Mouse (Mus musculus) neural tube, embryonic 13.5 days (tissue): Measurements from ENCODE around the gene Zfp324. TPM values are rescaled to one million over a fixed set of nuclear protein-coding genes. Genes with fewer than 3 reads are reported as not detected.
A peak's percentile ranks its signal among the peaks of the same experiment; 100 is the strongest.

Experiments
- ATAC-seq: fragments of 200-750 bp; cut with Nextera tagmentation; 2 replicates; pipeline ENCODE4 v1.8.0; 2017; ENCODE audit warnings: low read depth, mild to moderate bottlenecking, moderate TSS enrichment, moderate library complexity
- H3K27ac ChIP-seq: fragments of 300-500 bp; sonication (generic); replicated peaks from 2 replicates; pipeline ENCODE4 v1.5.1; 2015; ENCODE audit warnings: moderate library complexity, mild to moderate bottlenecking, inconsistent platforms
- H3K27me3 ChIP-seq: fragments of 300-500 bp; sonication (generic); 2 replicates; pipeline ENCODE4 v1.6.1; 2015; ENCODE audit warnings: mild to moderate bottlenecking, inconsistent platforms
- H3K36me3 ChIP-seq: fragments of 300-500 bp; sonication (generic); 2 replicates; pipeline ENCODE4 v1.6.1; 2015; ENCODE audit warnings: mild to moderate bottlenecking, inconsistent platforms
- H3K4me1 ChIP-seq: fragments of 300-500 bp; sonication (generic); replicated peaks from 2 replicates; pipeline ENCODE4 v1.6.1; 2015; ENCODE audit warnings: inconsistent platforms
- H3K4me2 ChIP-seq: fragments of 300-500 bp; sonication (generic); 2 replicates; pipeline ENCODE4 v1.6.1; 2015; ENCODE audit warnings: inconsistent platforms, mild to moderate bottlenecking, moderate library complexity
- H3K4me3 ChIP-seq: fragments of 300-500 bp; sonication (generic); 2 replicates; pipeline ENCODE4 v1.5.1; 2015; ENCODE audit warnings: mild to moderate bottlenecking, inconsistent platforms
- H3K9ac ChIP-seq: fragments of 300-500 bp; sonication (generic); 2 replicates; pipeline ENCODE4 v1.6.1; 2015; ENCODE audit warnings: moderate library complexity, mild to moderate bottlenecking, inconsistent platforms
- H3K9me3 ChIP-seq: fragments of 300-500 bp; sonication (generic); 2 replicates; pipeline ENCODE4 v1.6.1; 2016; ENCODE audit warnings: inconsistent platforms
- WGBS: fragments of 180-500 bp; shearing (Covaris S2); methylation state at CpG from one replicate; pipeline ENCODE4 v1.1.7; 2015; 5-methylcytosine and 5-hydroxymethylcytosine counted together
- polyA plus RNA-seq: library from polyadenylated mRNA; unstranded; fragments of >200 nt; fragmentation: Nextera tagmentation; extraction: Ambion mirVana; gene quantifications from 2 replicates; pipeline ENCODE4 v1.2.1, GENCODE M21; 2015

Gene Zfp324
- polyA plus RNA-seq, 1 experiment from 2014 or later, result 14.3 TPM

DNA sequence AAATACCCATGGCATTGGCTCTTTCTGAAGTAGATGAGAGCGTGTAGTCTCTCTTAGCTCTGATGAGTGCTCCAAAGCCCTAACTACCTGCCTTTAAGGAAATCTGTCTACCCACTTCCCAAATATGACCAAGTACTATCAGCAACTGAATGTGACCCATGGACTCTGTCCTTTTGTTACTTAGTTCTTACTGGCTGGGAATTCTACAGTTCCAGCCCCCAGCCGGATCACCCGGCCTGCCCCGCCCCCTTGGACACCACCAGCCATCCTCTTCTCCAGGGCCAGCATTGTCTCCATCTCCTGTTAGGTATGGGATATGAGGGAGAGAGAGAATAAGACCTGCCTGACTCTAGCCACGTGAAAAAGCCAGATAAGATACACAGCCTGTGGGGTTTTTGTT, 32.4 kb downstream of the Zfp324 start, which contains the start of gene Slc27a5:
Slc27a5 (minus strand) TSS at position 140 of the 400 bp plus-strand sequence.
- Histone ChIP-seq H3K9me3 (no peaks in the 10 kb centered on the region), H3K27ac (no peak within 1 kb of the TSS), H3K4me3 (no peak within 1 kb of the TSS), H3K36me3 (no peaks in the 10 kb centered on the region), H3K4me2 (no peak within 1 kb of the TSS), H3K4me1 (no peaks in the 10 kb centered on the region), H3K9ac (no peak within 1 kb of the TSS), H3K27me3 (no peaks in the 10 kb centered on the region)
- no peak for ATAC-seq
- 84% methylated on average over 5 of the region's 5 CpGs for WGBS

DNA sequence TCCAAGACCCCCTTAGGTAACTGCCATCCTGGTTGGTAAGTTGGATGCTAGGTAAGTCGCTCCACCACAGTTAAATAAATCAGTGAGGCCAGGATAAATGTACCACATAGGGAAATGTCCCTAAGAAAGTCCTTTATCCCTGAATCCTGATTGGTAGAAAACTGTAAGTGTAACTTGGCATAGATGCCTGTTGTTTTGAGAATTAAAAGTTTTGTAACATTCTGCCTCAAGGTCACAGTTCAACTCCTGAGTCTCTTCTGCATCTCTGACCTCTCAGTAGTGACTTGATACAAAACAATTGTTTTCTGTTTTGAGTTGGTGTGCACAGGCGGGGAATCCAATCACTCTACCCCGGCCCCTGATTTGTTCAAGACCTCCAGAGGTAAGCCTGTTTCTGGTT, 33.2 kb downstream of the Zfp324 start, which contains the start of gene Trim28:
Trim28 (plus strand) TSS at position 264 of the 400 bp plus-strand sequence.
- Histone ChIP-seq H3K27me3 (no peaks in the 10 kb centered on the region), H3K4me3 (no peak within 1 kb of the TSS), H3K36me3 (peaks cover 6% of the 10 kb centered on the region; the same call in 1 of the 2 replicates), H3K4me1 (no peaks in the 10 kb centered on the region), H3K9me3 (no peaks in the 10 kb centered on the region), H3K4me2 (no peak within 1 kb of the TSS), H3K9ac (no peak within 1 kb of the TSS), H3K27ac (no peak within 1 kb of the TSS)
- WGBS, result 76% methylated on average over 3 of the region's 3 CpGs
- ATAC-seq, result no peak

DNA sequence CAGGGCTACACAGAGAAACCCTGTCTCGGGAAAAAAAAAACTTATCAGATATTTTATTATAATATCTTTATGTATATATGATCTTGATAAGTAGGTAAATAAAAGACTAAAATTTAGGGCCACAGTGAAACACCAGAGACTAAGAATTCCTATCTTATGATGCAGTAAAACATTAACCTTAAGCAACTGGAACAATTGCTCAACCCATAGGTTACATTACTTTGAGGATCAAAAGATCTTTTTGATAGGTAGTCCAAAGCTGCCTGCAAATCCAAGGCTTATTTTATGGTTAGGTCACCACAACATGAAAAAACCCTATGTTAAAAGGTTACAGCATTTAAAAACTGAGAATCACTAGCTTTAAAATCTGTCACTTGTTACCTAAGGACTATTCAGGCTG, 35.9 kb downstream of the Zfp324 start:
- no peak overlapping the region for H3K9ac ChIP-seq
- peaks cover 31% of the 10 kb centered on the region for H3K36me3 ChIP-seq
- H3K4me3 ChIP-seq, result no peak overlapping the region
- no peak overlapping the region for H3K27ac ChIP-seq
- H3K4me2 ChIP-seq, result no peak overlapping the region
- no peak for ATAC-seq
- no peaks in the 10 kb centered on the region for H3K9me3 ChIP-seq
- H3K27me3 ChIP-seq, result no peaks in the 10 kb centered on the region
- H3K4me1 ChIP-seq, result peaks cover 7% of the 10 kb centered on the region; the same call in 1 of the 2 replicates
- 59% methylated on average over 1 of the region's 1 CpGs for WGBS

DNA sequence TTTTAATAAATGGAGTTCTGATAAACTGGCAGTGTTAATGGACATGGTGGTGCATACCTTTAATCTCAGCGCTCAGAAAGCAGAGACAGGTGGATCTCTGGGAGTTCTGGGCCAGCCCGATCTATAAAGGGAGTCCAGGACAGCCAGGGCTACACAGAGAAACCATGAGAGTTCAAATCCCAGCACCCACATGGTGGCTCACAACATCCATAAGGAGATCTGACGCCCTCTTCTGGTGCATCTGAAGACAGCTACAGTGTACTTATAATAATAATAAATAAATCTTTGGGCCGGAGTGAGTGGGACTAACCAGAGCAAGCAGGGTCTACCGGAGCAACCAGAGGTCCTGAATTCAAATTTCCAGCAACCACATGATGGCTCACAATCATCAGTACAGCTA, 37.7 kb downstream of the Zfp324 start:
- 75% methylated on average over 5 of the region's 5 CpGs for WGBS
- Histone ChIP-seq H3K27me3 (peaks cover 9% of the 10 kb centered on the region), H3K4me2 (no peak overlapping the region), H3K4me1 (peaks cover 24% of the 10 kb centered on the region), H3K9ac (no peak overlapping the region), H3K27ac (no peak overlapping the region), H3K9me3 (no peaks in the 10 kb centered on the region), H3K36me3 (peaks cover 42% of the 10 kb centered on the region), H3K4me3 (no peak overlapping the region)
- no peak for ATAC-seq

DNA sequence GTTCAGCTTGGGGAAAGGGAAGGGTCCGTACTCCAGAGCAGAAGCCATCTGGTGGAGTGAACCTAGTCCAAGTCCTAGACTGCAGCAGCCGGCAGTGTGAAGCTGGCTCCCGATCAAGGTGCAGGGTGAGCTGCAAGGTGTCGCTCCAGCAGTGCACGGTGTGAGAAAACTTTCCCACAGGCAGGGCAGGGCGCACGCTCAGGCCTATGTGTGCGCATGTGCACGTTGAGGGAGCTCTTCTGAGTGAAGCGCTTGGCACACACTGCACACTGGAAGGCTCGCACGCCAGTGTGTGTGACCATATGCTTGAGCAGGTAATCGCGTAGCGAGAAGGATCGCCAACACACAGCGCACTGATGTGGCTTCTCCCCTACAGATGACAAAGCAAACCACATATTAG, 40.4 kb downstream of the Zfp324 start:
- peaks cover 9% of the 10 kb centered on the region for H3K27me3 ChIP-seq
- H3K27ac ChIP-seq, result no peak overlapping the region
- H3K9me3 ChIP-seq, result no peaks in the 10 kb centered on the region
- H3K4me2 ChIP-seq, result no peak overlapping the region
- peaks cover 39% of the 10 kb centered on the region for H3K4me1 ChIP-seq
- no peak for ATAC-seq
- 91% methylated on average over 17 of the region's 17 CpGs for WGBS
- H3K4me3 ChIP-seq, result no peak overlapping the region
- peaks cover 42% of the 10 kb centered on the region for H3K36me3 ChIP-seq
- H3K9ac ChIP-seq, result no peak overlapping the region; the same call in 1 of the 2 replicates

DNA sequence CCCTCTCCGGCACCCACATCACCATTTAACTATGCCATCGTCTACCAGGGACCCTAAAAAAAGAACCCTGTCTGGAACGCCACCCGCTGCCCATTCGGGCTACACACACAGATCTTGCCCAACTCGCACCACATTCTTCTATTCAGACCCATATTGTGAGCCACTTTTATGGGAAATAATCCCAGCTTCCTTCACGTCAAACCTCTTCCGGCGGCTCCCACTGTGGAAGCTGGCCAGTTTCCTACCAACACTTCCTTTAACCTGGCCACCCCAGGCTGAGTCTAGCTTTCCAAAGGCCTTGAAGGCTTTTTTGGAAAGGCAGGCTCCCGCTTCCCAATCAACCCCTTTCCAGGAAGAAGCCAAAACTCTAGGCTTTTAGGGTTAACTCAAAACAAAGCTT, 40.9 kb downstream of the Zfp324 start:
- no peak overlapping the region for H3K27ac ChIP-seq
- peaks cover 39% of the 10 kb centered on the region for H3K4me1 ChIP-seq
- no peaks in the 10 kb centered on the region for H3K9me3 ChIP-seq
- H3K4me3 ChIP-seq, result no peak overlapping the region
- 80% methylated on average over 10 of the region's 10 CpGs for WGBS
- peaks cover 9% of the 10 kb centered on the region for H3K27me3 ChIP-seq
- no peak for ATAC-seq
- no peak overlapping the region for H3K4me2 ChIP-seq
- peaks cover 42% of the 10 kb centered on the region for H3K36me3 ChIP-seq
- H3K9ac ChIP-seq, result no peak overlapping the region

DNA sequence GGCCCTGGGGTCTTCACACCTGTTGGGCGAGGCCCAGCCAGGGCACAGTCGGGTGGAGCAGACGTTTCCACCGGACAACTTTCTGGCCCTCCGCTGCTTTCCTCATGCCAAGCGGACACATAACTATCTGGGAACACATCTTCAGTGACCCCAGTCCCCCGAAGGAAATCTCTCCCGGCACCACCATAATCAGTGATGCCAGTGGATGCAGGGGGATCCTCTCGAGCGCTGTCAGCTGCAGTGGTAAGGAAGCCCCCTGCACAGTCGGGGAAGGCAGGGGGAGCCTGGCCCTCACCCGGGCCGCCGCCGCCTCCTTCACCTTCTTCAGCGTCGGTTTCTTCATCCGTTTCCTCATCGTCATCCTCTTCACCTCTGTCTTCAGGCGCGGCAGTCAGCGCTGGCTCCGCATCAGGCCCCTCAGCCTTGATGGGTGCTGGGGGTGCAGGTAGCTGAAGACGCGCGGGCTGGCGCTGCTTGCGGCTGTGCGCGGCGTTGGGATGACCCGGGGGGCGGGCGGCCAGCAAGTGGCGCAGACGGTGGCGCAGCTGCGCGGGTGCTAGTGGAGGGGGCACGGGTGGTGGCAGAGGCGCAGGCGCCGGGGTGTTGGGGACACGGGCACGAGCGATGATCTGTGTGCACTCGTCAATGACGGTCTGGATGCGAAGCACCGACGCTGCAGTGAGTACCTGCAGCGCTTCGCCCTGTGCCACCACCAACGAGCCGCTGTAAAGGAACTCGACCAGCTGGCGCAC, 41.9 kb downstream of the Zfp324 start:
- no peak for ATAC-seq
- 30% methylated on average over 57 of the region's 57 CpGs for WGBS
- H3K4me2 ChIP-seq, result peak overlapping the region; percentile 86
- H3K4me3 ChIP-seq, result peak overlapping the region; percentile 26
- H3K9me3 ChIP-seq, result no peaks in the 10 kb centered on the region
- H3K27me3 ChIP-seq, result peaks cover 9% of the 10 kb centered on the region
- peaks cover 42% of the 10 kb centered on the region for H3K36me3 ChIP-seq
- H3K4me1 ChIP-seq, result peaks cover 39% of the 10 kb centered on the region
- H3K27ac ChIP-seq, result 0 out of 2 replicates have a peak overlapping the region, but pooled peaks have one; percentile 33
- H3K9ac ChIP-seq, result peak overlapping the region; percentile 81

DNA sequence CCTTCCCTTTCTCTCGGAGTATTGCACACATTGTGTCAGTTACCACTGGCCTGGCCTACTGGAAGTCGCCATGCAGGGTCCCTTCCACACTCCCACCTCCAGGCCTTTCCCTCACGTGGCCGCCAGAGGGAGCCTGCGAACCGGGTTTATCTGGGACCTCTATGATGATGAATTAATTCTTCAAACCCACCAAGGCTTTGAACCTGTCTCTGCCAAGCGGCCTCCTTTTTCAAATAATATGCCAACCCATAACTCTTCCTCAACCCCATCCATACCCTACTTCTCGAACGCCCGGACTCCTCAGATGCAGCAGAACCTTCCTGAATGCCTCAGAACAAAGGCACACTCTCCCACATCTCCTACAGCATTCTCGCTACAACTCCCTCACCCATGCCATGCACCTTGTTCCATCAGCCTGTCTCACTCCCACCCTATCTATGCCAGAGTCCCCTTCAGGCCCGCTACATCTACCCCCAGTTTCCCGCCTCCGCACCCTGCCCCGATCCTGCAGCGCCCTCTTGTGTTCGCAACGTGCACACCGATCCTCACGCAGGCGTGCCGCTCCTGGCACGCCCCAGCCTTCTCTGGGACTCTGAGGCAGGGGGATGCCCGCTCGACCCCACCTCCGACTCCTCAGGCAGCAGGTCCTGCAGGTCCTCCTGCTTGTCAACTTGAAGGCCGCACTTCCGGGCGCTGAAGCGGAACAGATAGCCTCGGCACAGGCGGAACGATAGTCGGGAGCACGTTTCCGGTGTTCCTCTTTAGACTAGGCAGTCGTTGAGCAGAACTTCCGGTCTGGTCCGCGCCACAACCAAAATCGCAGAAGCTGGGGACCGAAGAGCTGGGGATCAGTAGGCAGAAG, 43.7 kb downstream of the Zfp324 start:
- Histone ChIP-seq H3K4me2 (peak overlapping the region; percentile 86), H3K4me3 (peak overlapping the region; percentile 74), H3K9me3 (no peaks in the 10 kb centered on the region), H3K27me3 (peaks cover 9% of the 10 kb centered on the region), H3K36me3 (peaks cover 31% of the 10 kb centered on the region), H3K4me1 (peaks cover 39% of the 10 kb centered on the region), H3K9ac (peak overlapping the region; percentile 81), H3K27ac (peak overlapping the region; percentile 96)
- ATAC-seq, result peak; percentile 88
- under 1% methylated on average over 42 of the region's 42 CpGs for WGBS

DNA sequence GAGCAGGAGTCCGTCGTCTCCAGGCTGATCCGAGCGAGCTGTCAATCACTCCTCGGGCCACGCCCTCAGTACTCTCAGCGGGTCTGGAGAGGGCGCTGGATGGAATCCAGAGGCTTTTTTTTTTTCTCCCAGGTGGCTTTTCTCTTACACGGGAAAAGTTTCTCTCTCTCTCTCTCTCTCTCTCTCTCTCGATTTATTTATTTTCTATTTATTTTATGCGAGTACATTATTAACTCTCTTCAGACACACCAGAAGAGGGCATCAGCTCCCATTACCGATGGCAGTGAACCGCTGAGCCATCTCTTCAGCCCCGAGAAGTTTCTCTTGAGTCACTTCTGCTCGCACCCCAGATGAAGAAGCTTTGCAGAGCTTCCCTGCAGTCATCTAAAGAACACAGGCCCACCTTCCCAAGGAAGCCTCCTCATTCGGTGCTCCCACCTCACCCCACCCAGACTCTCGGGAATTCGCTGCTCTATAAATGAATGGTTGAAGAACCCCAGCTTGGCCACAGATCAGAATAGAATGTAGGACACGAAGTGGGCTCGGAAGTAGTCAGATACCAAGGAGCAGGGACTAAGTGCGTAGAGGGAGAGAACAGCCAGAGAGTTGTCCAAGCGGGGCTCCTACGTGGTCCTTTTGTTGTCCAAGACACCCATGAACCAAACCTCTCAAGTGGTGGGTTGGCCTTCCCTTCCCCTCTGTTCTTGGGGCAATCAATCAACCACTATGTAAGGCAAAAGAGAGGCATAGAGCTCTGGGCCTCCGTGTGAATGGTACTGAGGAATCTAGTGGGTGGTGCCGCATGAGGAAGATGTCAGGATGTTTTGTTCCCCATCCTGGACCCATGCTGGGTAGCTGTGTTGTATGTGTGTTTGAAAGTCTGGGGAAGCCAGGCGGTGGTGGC, 44.6 kb downstream of the Zfp324 start, which contains the start of gene Zbtb45:
Zbtb45 (minus strand) TSS at position 30 of the 904 bp plus-strand sequence.
- Histone ChIP-seq H3K36me3 (peaks cover 24% of the 10 kb centered on the region), H3K27ac (peak within 1 kb of the TSS; percentile 96), H3K4me2 (peak within 1 kb of the TSS; percentile 86), H3K27me3 (peaks cover 9% of the 10 kb centered on the region), H3K9ac (peak within 1 kb of the TSS; percentile 81), H3K4me3 (peak within 1 kb of the TSS; percentile 74), H3K9me3 (no peaks in the 10 kb centered on the region), H3K4me1 (peaks cover 39% of the 10 kb centered on the region)
- WGBS, result 4% methylated on average over 26 of the region's 26 CpGs
- ATAC-seq, result no peak

DNA sequence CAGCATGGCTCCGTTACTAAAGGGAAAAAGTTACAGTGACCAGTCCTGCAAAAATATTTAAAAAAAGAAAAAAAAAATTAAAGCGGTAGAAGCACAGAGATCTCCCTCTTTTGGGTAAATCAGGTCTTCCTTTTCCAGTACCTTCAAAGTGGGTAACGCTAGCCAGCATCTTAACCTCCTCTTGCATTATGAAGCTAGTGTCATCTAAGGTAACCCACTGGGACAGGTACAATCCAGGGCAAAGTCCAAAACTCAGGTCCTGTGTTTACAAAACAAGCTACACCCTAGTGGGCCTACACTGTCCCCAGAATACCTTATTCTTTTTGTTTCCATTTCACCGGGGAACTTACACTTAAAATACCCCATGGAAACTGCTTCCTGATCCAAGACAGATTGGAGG, 48.0 kb downstream of the Zfp324 start:
- WGBS, result 60% methylated on average over 4 of the region's 4 CpGs
- Histone ChIP-seq H3K4me1 (peaks cover 12% of the 10 kb centered on the region), H3K27me3 (no peaks in the 10 kb centered on the region), H3K36me3 (no peaks in the 10 kb centered on the region), H3K9ac (peak overlapping the region; percentile 38; the same call in 1 of the 2 replicates), H3K4me2 (no peak overlapping the region), H3K9me3 (no peaks in the 10 kb centered on the region), H3K27ac (no peak overlapping the region), H3K4me3 (no peak overlapping the region)
- no peak for ATAC-seq

DNA sequence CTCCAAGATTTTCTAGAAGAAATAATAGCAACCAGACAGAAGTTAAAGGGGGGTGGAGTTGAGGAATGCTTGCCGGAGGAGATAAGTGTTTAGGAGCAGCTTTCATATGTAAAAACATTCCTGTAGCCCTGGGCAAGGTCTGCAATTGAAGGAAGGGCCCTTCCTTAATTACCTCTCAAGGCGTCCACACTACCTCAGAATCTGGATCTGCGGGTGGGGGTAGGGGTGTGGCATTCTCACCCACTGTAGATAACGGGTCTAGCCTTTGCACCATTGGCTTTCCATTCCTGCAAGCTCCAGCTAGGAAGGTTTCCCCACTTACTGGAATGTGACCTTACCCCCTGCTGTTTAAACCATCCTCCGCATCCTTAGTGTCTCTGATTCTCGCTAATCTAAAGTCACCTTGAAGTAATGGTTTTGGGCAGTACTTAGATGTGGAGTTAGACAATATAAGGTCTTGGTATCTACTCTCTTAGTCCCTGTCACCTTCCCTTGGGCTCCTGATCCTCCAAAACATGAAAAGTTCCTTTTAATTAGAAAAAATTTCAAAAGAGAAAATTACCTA, 48.7 kb downstream of the Zfp324 start:
- H3K9ac ChIP-seq, result 0 out of 2 replicates have a peak overlapping the region, but pooled peaks have one; percentile 38
- no peaks in the 10 kb centered on the region for H3K36me3 ChIP-seq
- H3K9me3 ChIP-seq, result no peaks in the 10 kb centered on the region
- H3K27ac ChIP-seq, result no peak overlapping the region
- no peak overlapping the region for H3K4me3 ChIP-seq
- no peak overlapping the region for H3K4me2 ChIP-seq
- WGBS, result 31% methylated on average over 6 of the region's 6 CpGs
- H3K4me1 ChIP-seq, result peaks cover 9% of the 10 kb centered on the region
- ATAC-seq, result no peak
- no peaks in the 10 kb centered on the region for H3K27me3 ChIP-seq
